Mouse (Mus musculus) kidney, adult 2 months (tissue): ENCODE data around the gene Tmem161a.

Source experiments
- CTCF ChIP-seq: fragments of 200-500 bp; conservative IDR thresholded peaks from 2 replicates; pipeline ENCODE4 v1.5.1; 2011; ENCODE audit warnings: low read depth, mild to moderate bottlenecking, control low read depth, low read length, moderate library complexity, mixed read lengths; ENCODE audit not compliant: insufficient read depth, insufficient read length
- POLR2A ChIP-seq: fragments of 200-500 bp; IDR thresholded peaks from one replicate; pipeline ENCODE4 v1.6.1; 2011; ENCODE audit warnings: low read depth, low read length, control low read depth

- TF ChIP-seq CTCF (no peak), POLR2A (no peak)
Measured at GRCm38 (mm10) chr8:70216566-70216965, 44.4 kb downstream of the Tmem161a start.
